Mouse (Mus musculus) neural tube, embryonic 14.5 days (tissue): ENCODE data around the gene Vill. TPM values are rescaled to one million over a fixed set of nuclear protein-coding genes. Genes with fewer than 3 reads are reported as not detected.

Source experiments
- ATAC-seq: fragments of 200-750 bp; cut with Nextera tagmentation; 2 replicates; pipeline ENCODE4 v1.8.0; 2017; ENCODE audit warnings: low read depth, mild to moderate bottlenecking, moderate TSS enrichment, moderate library complexity
- H3K27ac ChIP-seq: fragments of 300-500 bp; sonication (generic); 2 replicates; pipeline ENCODE4 v1.5.1; 2014; ENCODE audit warnings: low read depth, mild to moderate bottlenecking, control low read depth, low read length, moderate library complexity, mixed read lengths
- H3K27me3 ChIP-seq: fragments of 300-500 bp; sonication (generic); 2 replicates; pipeline ENCODE4 v1.6.1; 2014; ENCODE audit warnings: low read length; ENCODE audit not compliant: control insufficient read depth, insufficient read depth
- H3K36me3 ChIP-seq: fragments of 300-500 bp; sonication (generic); 2 replicates; pipeline ENCODE4 v1.6.1; 2014; ENCODE audit warnings: low read length, mixed read lengths; ENCODE audit not compliant: control insufficient read depth, insufficient read depth
- H3K4me1 ChIP-seq: fragments of 300-500 bp; sonication (generic); 2 replicates; pipeline ENCODE4 v1.6.1; 2014; ENCODE audit warnings: low read length; ENCODE audit not compliant: control insufficient read depth, insufficient read depth
- H3K4me2 ChIP-seq: fragments of 300-500 bp; sonication (generic); 2 replicates; pipeline ENCODE4 v1.6.1; 2014; ENCODE audit warnings: mild to moderate bottlenecking, low read depth, low read length, control low read depth
- H3K4me3 ChIP-seq: fragments of 300-500 bp; sonication (generic); 2 replicates; pipeline ENCODE4 v1.5.1; 2014; ENCODE audit warnings: low read depth, low read length, control low read depth, mixed read lengths
- H3K9ac ChIP-seq: fragments of 300-500 bp; sonication (generic); replicated peaks from 2 replicates; pipeline ENCODE4 v1.6.1; 2014; ENCODE audit warnings: low read depth, mild to moderate bottlenecking, control low read depth, low read length, mixed read lengths
- H3K9me3 ChIP-seq: fragments of 300-500 bp; sonication (generic); 2 replicates; pipeline ENCODE4 v1.6.1; 2016; ENCODE audit warnings: low read length; ENCODE audit not compliant: control insufficient read depth
- WGBS: fragments of 180-500 bp; shearing (Covaris S2); extraction: QIAGEN DNeasy Blood & Tissue Kit; methylation state at CpG from one replicate; pipeline ENCODE4 v1.1.7; 2014; 5-methylcytosine and 5-hydroxymethylcytosine counted together
- polyA plus RNA-seq: library from polyadenylated mRNA; unstranded; fragments of >200 nt; fragmentation: Nextera tagmentation; extraction: Ambion mirVana; gene quantifications from 2 replicates; pipeline ENCODE4 v1.2.1, GENCODE M21; 2014

Vill gene
- polyA plus RNA-seq, 1 experiment from 2014 or later, result 3.6 TPM

DNA sequence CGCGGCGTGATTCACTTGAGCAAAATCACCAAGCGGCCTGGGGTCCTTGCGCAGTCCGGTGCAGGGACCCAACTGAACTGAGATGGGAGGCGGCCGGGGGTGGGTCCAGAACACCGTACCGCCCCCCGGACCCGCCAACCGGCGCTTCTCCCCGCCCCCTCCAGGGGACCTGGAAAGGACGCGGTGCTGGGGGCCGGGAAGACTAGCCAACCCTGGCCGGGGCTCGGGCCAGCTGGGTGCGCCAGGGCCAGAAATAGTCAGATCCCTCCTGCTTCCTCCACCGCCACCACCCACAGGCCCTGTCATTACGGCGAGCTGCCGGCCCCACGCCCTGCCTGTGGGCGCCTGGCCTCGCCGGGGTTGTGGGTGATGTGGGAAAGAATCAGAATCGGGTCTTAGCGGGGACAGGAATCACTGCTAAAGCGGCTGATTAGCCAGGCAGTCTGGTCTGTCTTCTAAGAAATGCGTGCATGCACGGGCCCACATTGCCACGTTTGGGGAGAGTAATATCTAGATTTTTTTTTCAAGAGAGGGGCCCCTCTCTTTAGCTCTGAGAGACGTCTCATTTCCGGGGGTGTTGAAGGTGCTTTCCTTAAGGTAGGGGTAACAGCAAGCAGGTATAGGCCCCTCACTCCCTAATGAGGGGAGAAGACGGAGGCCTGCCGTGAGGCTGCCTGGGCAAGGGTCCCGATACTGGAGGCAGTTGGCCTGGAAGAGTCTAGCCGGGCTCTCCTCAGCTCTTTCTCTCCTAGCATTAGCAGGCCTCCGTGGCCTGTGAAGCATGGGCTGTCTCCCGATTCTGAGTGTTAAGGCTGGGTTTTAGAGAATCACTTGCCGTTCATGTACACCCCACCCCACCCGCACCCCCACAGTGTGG lies 41.1 kb downstream of the Vill start, which contains the start of gene Plcd1:
TSS of gene Plcd1 (minus strand) at position 84 of the 877 bp plus-strand sequence.
- 8% methylated on average over 44 of the region's 45 CpGs for WGBS
- no peaks in the 10 kb centered on the region for H3K36me3 ChIP-seq
- peak; percentile 86 for ATAC-seq
- H3K4me2 ChIP-seq, result peak within 1 kb of the TSS; percentile 63
- peak within 1 kb of the TSS; percentile 62 for H3K9ac ChIP-seq
- no peaks in the 10 kb centered on the region for H3K9me3 ChIP-seq
- H3K4me1 ChIP-seq, result peaks cover 12% of the 10 kb centered on the region
- H3K27me3 ChIP-seq, result 0 out of 2 replicates have a peak, but pooled peaks cover 2% of the 10 kb centered on the region
- H3K27ac ChIP-seq, result peak within 1 kb of the TSS; percentile 34; the same call in 1 of the 2 replicates
- peak within 1 kb of the TSS; percentile 53 for H3K4me3 ChIP-seq

DNA sequence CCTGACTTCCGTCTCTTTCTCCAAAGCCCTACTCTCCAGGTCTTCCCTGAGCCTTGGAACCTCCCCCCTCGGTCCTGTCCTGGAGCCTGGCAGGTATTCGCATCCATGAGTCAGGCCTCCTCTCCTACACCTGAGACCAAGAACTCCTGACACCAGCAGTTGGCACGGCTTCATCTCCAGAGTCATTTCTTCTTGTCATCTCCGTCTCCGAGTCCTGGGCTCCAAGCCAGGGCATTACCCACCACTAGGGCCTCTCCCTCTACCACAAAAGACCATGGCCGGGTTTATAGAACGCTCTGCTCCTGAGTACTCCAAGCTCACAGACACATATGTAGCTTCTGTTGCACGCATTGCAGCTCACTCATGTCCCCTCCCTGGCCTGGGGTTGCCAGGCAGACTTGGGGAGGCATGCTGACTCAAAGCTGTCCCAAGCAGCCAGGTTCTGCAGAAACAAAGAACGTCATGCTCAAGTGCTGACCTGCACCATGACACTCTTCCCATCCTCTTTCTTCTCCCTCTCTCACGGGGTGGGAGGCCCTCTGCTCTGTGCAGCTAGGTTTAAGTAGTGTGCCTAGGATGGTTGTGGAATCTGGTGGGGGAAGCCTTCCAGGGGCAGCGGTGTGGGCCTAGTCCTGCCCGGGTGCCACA lies 42.0 kb downstream of the Vill start:
- H3K9ac ChIP-seq, result no peak overlapping the region
- no peak overlapping the region for H3K4me3 ChIP-seq
- no peaks in the 10 kb centered on the region for H3K36me3 ChIP-seq
- H3K9me3 ChIP-seq, result no peaks in the 10 kb centered on the region
- ATAC-seq, result no peak
- H3K27ac ChIP-seq, result no peak overlapping the region
- H3K27me3 ChIP-seq, result 0 out of 2 replicates have a peak, but pooled peaks cover 2% of the 10 kb centered on the region
- 64% methylated on average over 13 of the region's 13 CpGs for WGBS
- no peak overlapping the region for H3K4me2 ChIP-seq
- peaks cover 12% of the 10 kb centered on the region for H3K4me1 ChIP-seq

DNA sequence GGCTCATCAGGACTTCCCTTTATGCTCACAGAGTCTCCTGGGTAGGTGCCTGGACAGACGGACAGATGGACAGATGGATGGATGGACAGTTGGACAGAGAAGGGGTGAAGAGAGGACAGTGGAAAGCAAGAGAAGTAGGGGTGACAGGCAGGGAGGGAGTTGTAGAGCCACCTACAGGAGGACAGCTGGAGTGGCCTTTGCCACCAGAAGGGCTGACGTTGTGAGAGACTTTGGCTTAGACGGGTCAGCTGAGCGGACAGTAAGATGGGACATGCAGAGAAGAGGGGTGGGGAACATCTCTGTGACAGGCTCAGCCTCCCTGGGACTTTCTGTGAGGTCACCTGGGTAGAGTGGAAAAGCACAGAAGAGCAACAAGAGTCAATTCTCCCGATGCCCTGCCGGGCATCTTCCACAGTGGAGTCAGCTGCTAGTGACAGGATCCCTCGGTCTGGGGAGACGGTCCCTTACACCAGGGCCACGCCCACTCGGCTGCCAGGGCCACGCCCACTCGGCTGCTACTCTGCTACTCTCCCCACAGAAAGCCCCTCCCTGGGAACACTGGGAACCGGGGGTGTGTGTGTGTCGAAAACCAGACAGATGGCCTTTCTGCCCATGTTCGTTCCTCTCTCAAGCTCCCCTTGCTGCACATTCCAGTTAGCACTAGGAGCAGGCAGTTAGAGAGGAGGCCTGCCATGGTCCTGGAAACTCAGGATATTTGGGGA lies 47.8 kb downstream of the Vill start:
- Histone ChIP-seq H3K4me3 (no peak overlapping the region), H3K27ac (no peak overlapping the region), H3K4me2 (no peak overlapping the region), H3K27me3 (no peaks in the 10 kb centered on the region), H3K9ac (no peak overlapping the region), H3K36me3 (no peaks in the 10 kb centered on the region), H3K9me3 (no peaks in the 10 kb centered on the region), H3K4me1 (0 out of 2 replicates have a peak, but pooled peaks cover 3% of the 10 kb centered on the region)
- WGBS, result 19% methylated on average over 15 of the region's 15 CpGs
- no peak for ATAC-seq

DNA sequence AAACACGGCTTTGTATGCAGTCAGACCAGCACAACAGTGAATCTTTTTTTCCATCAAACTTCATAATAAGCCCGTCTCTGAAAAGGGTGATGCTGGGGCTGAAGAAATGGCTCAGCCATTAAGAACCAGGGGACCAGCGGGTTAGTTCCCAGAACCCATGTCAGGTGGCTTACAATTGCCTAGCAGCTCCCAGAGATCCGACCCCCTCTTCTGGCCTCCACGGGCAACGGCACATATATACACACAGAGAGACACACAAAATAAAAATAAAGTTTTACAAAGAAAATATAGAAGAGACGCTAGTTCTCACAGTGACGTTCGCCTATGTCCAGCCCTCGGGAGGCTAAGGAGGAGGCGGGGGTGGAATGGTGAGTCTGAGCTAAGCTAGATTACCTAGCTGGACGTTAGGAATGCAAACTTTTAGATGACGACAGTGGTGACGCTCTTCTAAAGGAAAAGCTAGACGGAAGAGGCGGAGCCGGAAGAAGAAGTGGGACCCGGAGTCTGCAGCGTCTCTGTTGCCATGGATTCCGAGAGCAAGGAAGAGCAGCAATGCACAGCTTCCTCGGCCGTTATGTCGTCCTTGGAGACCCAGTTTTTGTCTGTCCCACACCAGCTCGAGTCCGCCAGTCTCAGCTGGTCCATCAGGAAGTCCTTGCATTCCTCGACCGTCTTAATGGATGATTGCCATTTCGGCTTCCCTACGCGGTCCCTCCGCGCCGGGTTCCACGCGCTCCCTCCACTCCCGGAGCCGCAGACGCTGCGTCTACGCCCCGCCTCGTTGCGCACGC lies 49.6 kb downstream of the Vill start, which contains the start of gene Dlec1:
TSS of gene Dlec1 (plus strand) at position 487 of the 791 bp plus-strand sequence.
- Histone ChIP-seq H3K9me3 (no peaks in the 10 kb centered on the region), H3K27me3 (no peaks in the 10 kb centered on the region), H3K9ac (no peak within 1 kb of the TSS; the same call in 1 of the 2 replicates), H3K27ac (0 out of 2 replicates have a peak within 1 kb of the TSS, but pooled peaks have one; percentile 16), H3K4me3 (peak within 1 kb of the TSS; percentile 49), H3K4me2 (peak within 1 kb of the TSS; percentile 70), H3K4me1 (0 out of 2 replicates have a peak, but pooled peaks cover 3% of the 10 kb centered on the region), H3K36me3 (no peaks in the 10 kb centered on the region)
- ATAC-seq, result peak; percentile 90
- 3% methylated on average over 44 of the region's 44 CpGs for WGBS

DNA sequence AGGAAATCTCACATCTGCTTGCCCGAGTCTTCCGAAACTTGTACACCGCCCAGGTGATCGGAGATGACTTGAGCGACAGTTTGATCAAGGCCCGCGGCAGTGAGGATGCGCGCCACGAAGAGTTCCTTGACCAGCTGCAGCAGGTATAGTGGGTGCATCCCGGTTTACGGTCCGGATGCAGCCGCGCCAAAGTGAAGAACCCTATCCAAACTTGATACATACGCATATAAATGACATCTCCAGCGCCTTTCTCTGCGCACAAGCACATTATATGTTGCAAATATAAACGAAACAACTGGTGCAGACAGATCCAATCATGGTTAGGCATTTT lies 50.2 kb downstream of the Vill start:
- Histone ChIP-seq H3K4me2 (peak overlapping the region; percentile 70), H3K9ac (no peak overlapping the region; the same call in 1 of the 2 replicates), H3K9me3 (no peaks in the 10 kb centered on the region), H3K36me3 (no peaks in the 10 kb centered on the region), H3K4me1 (0 out of 2 replicates have a peak, but pooled peaks cover 3% of the 10 kb centered on the region), H3K27me3 (no peaks in the 10 kb centered on the region), H3K27ac (no peak overlapping the region), H3K4me3 (peak overlapping the region; percentile 49)
- 4% methylated on average over 19 of the region's 19 CpGs for WGBS
- ATAC-seq, result no peak; the same call in 1 of the 2 replicates

DNA sequence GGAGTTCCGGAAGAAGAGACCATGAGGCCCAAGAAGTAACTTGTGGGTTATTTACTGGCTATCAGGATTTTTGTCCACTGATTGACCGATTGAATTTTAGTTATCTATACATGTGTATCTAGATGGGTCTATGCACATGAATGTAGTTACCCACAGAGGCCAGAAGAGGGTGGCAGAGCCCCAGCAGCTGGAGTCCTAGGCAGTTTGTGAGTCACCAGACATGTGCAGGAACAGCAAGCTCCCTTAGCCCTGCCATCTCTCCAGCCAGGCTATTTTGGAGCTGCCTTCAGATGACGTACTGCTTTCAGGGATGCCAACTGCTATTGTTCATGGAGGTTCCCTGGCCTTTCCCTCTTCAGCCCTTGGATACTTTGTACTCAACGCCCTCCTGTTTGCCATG lies 55.0 kb downstream of the Vill start:
- H3K4me2 ChIP-seq, result no peak overlapping the region
- no peaks in the 10 kb centered on the region for H3K36me3 ChIP-seq
- H3K27me3 ChIP-seq, result no peaks in the 10 kb centered on the region
- no peak overlapping the region for H3K4me3 ChIP-seq
- H3K27ac ChIP-seq, result no peak overlapping the region
- no peak for ATAC-seq
- WGBS, result 83% methylated on average over 4 of the region's 4 CpGs
- no peaks in the 10 kb centered on the region for H3K4me1 ChIP-seq
- no peaks in the 10 kb centered on the region for H3K9me3 ChIP-seq
- no peak overlapping the region for H3K9ac ChIP-seq

DNA sequence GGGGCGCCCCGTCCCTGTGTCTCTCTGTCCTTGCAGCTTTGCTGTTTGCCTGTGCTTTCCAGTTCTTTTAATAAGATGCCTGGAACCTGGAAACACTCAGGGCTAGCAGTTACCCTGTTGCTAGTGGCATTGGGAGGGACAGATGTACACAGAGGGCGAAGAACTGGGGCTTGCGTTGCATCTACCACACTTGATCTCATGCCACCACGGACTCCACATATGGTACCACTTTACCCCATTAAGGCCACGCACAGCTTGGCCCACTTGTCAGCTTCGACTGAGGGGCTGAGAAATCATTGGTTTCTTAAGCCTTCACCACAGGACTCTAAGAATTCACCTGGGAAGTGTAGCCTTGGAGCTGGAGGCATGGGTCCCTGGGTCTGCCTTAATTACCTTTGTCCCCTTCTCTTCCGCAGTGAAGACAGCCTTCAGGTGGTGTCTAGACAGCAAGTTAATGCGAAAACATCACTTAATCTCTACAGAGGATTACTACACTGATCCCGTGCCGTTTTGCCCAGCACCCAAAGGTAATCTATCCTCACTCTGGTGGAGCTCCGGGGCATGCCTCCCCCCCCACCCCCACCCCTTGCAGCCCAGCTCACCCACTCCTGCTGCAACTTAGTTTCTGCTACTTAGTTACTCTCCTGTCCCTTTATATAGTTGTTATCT lies 57.2 kb downstream of the Vill start:
- Histone ChIP-seq H3K4me3 (no peak overlapping the region), H3K27ac (no peak overlapping the region), H3K4me1 (no peaks in the 10 kb centered on the region), H3K9me3 (no peaks in the 10 kb centered on the region), H3K27me3 (no peaks in the 10 kb centered on the region), H3K4me2 (no peak overlapping the region), H3K9ac (no peak overlapping the region), H3K36me3 (no peaks in the 10 kb centered on the region)
- ATAC-seq, result no peak
- WGBS, result 64% methylated on average over 12 of the region's 12 CpGs

DNA sequence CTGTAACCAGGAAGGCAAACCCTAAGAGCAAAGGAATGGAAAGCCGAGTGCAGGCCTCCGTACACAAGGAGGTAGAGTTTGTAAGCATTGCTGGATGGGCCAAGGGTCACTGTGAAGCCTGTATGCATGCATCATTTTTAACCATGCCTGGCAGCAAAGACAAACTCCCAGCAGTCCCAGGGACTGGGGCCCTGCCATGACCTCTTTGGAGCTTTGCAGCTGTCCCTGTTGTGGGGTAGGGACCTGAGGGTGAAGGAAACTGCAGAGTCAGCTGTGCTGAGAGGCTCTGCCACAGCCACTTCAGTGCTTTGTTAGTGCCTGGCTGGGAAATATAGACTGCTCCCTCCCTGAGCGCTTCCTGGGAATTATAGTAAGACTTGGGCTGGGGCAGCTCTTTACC lies 58.1 kb downstream of the Vill start:
- H3K27ac ChIP-seq, result no peak overlapping the region
- no peak for ATAC-seq
- no peaks in the 10 kb centered on the region for H3K36me3 ChIP-seq
- H3K27me3 ChIP-seq, result no peaks in the 10 kb centered on the region
- H3K4me2 ChIP-seq, result no peak overlapping the region
- no peak overlapping the region for H3K4me3 ChIP-seq
- 58% methylated on average over 3 of the region's 3 CpGs for WGBS
- no peak overlapping the region for H3K9ac ChIP-seq
- no peaks in the 10 kb centered on the region for H3K4me1 ChIP-seq
- H3K9me3 ChIP-seq, result no peaks in the 10 kb centered on the region
